Mouse (Mus musculus): ENCODE measurements at regions not wholly inside any gene's neighbourhood (a gene's known extent, or its start where the extent isn't known, plus 50 kb on each side); places are given as distances from the start of the nearest gene placed in this dataset.

DNA sequence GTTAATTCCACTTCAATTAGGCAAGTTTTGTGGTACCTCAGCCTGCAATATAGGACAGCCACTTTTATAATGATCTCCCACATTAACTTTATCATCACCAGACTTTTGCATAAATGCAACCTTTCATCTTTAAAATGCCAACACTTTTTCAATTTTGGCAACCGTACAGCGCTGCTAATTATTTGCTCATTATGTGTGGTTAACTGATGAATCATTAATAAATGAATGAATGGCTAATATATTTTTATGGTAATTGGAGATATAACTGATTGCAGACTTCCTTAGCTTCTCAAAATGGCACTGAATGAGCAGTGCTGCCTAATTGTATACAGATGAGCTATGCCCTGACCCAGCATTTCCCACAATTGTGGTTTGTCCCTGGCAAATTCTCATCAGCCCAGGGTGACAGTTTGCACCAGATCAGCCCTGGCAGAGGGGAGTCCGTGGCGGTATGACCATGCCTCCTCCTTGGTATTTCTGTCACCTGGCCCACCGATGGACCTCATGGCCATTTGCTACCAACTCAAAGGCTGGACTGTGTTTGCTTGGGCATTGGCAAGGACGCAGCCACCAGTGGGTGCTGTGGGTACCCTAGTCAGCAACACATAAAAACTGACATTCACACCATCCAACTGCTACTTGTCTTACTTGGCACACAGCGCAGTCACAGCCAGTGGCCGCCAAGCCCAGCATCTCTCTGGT lies 173.7 kb upstream of the Lmo4 start:
- no peak overlapping the region for H3K27ac ChIP-seq (ENCODE audit: low read depth, low read length)

DNA sequence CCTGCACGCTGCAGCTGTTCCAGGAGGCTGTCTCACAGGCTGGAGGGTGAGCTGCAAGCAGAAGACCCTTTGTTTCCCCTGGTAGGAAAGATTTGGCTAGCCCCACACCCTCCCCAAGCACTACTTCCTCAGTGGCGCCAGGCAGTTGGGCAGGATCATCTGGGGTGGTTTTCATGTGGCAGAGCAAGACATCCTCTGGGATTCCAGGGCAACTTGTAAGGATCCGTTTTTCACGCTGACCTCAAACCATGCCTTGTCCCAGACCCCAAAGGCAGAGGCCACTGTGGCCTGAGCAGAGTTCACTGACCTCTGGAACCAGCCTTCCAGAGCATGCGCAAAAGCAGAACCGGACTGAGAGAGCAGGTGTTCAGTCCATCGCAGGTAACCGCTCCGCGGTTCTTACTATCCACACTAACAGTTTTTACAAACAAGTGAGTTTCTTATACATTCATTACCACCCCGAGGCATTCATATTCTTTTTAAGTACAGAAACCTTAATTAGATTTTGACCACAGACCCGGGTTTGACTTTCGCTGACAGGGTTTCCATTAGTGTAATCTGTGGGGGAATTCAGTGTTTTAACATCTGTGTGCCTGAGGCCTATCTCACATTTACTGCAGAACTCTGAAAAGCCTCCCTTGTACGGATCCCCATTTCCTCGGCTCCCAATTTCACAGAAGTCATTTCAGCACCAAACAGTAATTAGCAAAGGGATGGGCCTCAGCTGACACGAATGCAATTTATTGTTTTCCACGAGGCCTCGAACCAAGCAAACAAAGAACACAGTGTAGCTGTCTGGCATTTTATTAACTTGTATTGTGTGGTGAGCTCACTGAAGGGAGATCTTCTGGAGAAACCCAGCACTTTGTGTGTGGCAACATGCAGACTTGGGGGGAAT lies 172.9 kb upstream of the Lmo4 start:
- Histone ChIP-seq H3K4me3 (ENCODE audit: low read length) (no peak overlapping the region), H3K27me3 (ENCODE audit: control insufficient read depth, insufficient read depth, low read length) (no peaks in the 10 kb centered on the region), H3K36me3 (ENCODE audit: control insufficient read depth, insufficient read depth, low read length) (no peaks in the 10 kb centered on the region), H3K9me3 (ENCODE audit: control insufficient read depth, low read length) (no peaks in the 10 kb centered on the region), H3K9ac (ENCODE audit: low read depth, low read length) (no peak overlapping the region), H3K4me2 (replicated peaks; ENCODE audit: low read depth, low read length) (no peak overlapping the region), H3K4me1 (ENCODE audit: control insufficient read depth, insufficient read depth, low read length) (no peaks in the 10 kb centered on the region), H3K27ac (ENCODE audit: low read depth, low read length) (no peak overlapping the region)
- 47% methylated on average over 18 of the region's 18 CpGs for WGBS
- ATAC-seq (ENCODE audit: low FRiP score, low TSS enrichment), result no peak

More for the DNA sequence above, 173.7 kb upstream of the Lmo4 start:
- Histone ChIP-seq H3K9me3 (ENCODE audit: control insufficient read depth, low read length) (no peaks in the 10 kb centered on the region), H3K4me2 (replicated peaks; ENCODE audit: low read depth, low read length) (no peak overlapping the region), H3K4me1 (ENCODE audit: control insufficient read depth, insufficient read depth, low read length) (no peaks in the 10 kb centered on the region), H3K27me3 (ENCODE audit: control insufficient read depth, insufficient read depth, low read length) (no peaks in the 10 kb centered on the region), H3K4me3 (ENCODE audit: low read length) (no peak overlapping the region), H3K9ac (ENCODE audit: low read depth, low read length) (no peak overlapping the region), H3K36me3 (ENCODE audit: control insufficient read depth, insufficient read depth, low read length) (no peaks in the 10 kb centered on the region)
- ATAC-seq (ENCODE audit: low FRiP score, low TSS enrichment), result no peak
- 88% methylated on average over 8 of the region's 8 CpGs for WGBS

DNA sequence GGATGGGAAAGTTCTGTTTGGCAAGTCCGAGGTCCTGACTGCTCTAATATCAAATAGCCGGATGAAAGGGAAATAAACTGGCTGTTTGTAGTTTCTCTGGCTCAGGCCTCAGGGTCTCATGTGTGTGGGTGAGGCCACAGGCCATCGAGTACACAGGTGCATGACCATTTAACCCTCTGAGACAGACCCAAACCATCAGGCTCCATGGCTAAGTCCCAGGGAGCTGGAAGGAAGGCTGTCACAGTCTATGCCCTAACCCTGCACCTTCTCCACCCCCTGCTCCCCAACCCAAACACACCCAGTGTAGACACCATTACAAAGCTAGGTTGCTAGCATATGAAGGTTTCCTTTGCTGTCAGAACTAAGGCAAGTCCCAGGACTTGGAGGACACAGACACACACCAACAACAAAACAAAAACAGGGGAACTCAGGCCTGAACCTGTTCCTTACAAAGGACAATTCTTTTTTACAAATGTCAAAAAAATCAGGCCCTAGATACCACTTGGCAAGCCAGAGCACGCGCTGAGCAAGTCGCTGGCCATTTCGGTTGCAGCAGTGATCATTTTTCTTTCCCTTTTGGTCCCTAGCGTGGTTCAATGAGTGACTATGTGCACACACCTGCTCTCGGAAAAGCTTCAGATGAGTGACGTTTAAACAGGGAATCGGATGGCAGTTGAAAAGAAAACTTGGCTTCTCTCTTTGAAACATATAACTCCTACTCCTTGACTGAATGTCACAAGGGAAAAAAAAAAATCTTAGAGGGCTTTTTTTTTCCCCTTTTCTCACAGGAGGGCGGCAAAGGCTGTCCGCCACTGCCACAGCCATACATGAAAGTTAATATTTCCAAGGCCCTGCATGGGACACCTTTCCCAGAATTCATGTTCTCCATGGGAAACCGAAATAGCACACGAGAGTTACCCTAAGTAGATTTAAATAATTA lies 171.7 kb upstream of the Lmo4 start:
- no peaks in the 10 kb centered on the region for H3K27me3 ChIP-seq (ENCODE audit: control insufficient read depth, insufficient read depth, low read length)
- H3K9me3 ChIP-seq (ENCODE audit: control insufficient read depth, low read length), result no peaks in the 10 kb centered on the region
- H3K4me3 ChIP-seq (ENCODE audit: low read length), result no peak overlapping the region
- no peaks in the 10 kb centered on the region for H3K4me1 ChIP-seq (ENCODE audit: control insufficient read depth, insufficient read depth, low read length)
- no peak for ATAC-seq (ENCODE audit: low FRiP score, low TSS enrichment)
- no peak overlapping the region for H3K27ac ChIP-seq (ENCODE audit: low read depth, low read length)
- WGBS, result 63% methylated on average over 15 of the region's 15 CpGs
- no peak overlapping the region for H3K4me2 ChIP-seq (replicated peaks; ENCODE audit: low read depth, low read length)
- no peak overlapping the region for H3K9ac ChIP-seq (ENCODE audit: low read depth, low read length)
- H3K36me3 ChIP-seq (ENCODE audit: control insufficient read depth, insufficient read depth, low read length), result no peaks in the 10 kb centered on the region

DNA sequence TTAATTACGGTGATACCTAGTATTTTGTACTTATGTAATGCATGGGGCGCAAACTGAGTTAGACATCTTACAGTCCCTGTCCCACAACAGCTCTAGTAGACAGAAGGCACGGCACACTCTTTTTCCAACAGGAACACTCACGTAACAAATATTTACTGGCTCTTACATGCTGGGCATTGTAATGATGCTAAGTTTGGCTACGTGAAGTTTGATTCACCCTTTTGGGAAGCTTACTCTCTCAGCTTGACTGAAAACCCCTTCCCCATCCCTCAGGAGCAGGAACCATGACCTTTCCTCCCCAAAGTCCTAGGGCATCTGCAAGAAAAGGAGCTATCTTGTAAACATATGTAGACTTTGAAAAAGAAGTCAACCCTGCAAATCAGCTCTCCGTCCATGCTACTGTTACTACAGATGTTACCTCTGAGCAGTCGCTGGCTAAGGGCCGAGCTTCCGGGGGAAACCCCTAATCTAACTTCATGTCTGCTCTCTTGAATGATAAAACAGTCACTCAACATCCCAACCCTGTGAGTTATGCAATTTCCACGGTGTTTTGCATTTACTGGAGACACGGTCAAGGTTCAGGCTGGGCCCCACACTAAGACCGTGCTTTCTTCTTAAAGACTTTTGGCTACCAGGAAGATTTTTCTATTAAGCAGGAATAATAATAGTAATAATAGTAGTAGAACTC lies 170.8 kb upstream of the Lmo4 start:
- ATAC-seq (ENCODE audit: low FRiP score, low TSS enrichment), result no peak
- Histone ChIP-seq H3K4me1 (ENCODE audit: control insufficient read depth, insufficient read depth, low read length) (no peaks in the 10 kb centered on the region), H3K9ac (ENCODE audit: low read depth, low read length) (no peak overlapping the region), H3K4me3 (ENCODE audit: low read length) (no peak overlapping the region), H3K9me3 (ENCODE audit: control insufficient read depth, low read length) (no peaks in the 10 kb centered on the region), H3K27ac (ENCODE audit: low read depth, low read length) (no peak overlapping the region), H3K27me3 (ENCODE audit: control insufficient read depth, insufficient read depth, low read length) (no peaks in the 10 kb centered on the region), H3K4me2 (replicated peaks; ENCODE audit: low read depth, low read length) (no peak overlapping the region), H3K36me3 (ENCODE audit: control insufficient read depth, insufficient read depth, low read length) (no peaks in the 10 kb centered on the region)
- 70% methylated on average over 12 of the region's 12 CpGs for WGBS

DNA sequence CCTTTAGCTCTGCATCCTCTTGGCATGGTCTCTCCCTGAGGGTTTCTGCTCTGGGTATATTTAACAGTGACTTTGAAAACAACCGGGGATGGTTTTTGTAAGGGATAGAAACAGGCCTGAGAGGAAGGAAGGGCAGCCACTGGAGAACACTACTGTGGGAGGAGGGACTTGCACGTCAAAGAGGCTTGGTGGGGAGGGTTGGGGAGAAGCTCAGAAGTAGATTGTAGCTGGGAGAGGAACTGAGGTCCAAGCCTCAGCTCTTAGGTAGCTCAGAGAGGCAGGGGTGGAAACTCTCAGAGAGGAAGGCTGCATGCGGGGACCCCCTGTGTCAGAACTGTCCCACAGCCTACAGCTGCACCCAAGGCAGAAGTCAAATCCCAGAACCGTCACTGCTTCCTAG lies 163.3 kb upstream of the Lmo4 start:
- ATAC-seq (ENCODE audit: low FRiP score, low TSS enrichment), result no peak
- no peaks in the 10 kb centered on the region for H3K36me3 ChIP-seq (ENCODE audit: control insufficient read depth, insufficient read depth, low read length)
- H3K27ac ChIP-seq (ENCODE audit: low read depth, low read length), result no peak overlapping the region
- H3K9ac ChIP-seq (ENCODE audit: low read depth, low read length), result no peak overlapping the region
- no peaks in the 10 kb centered on the region for H3K4me1 ChIP-seq (ENCODE audit: control insufficient read depth, insufficient read depth, low read length)
- WGBS, result 57% methylated on average over 4 of the region's 4 CpGs
- no peak overlapping the region for H3K4me3 ChIP-seq (ENCODE audit: low read length)
- H3K27me3 ChIP-seq (ENCODE audit: control insufficient read depth, insufficient read depth, low read length), result no peaks in the 10 kb centered on the region
- no peaks in the 10 kb centered on the region for H3K9me3 ChIP-seq (ENCODE audit: control insufficient read depth, low read length)
- H3K4me2 ChIP-seq (replicated peaks; ENCODE audit: low read depth, low read length), result no peak overlapping the region

DNA sequence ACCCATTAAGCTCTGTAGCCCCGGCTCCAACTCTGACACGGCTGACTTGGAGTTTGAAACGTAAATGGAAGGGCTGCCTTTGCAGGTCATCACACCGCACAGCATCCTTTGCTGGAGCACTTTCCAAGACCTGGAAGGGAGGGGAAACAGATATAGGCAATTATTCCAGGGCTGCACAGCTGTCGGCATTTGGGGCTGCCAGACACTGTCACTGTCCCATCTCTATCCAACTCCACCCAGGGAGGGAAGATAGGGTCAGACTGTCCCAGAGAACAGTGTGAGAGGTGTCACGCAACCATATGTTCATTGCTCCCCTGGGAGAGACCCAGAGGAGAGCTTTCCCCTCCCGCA lies 162.7 kb upstream of the Lmo4 start:
- Histone ChIP-seq H3K36me3 (ENCODE audit: control insufficient read depth, insufficient read depth, low read length) (no peaks in the 10 kb centered on the region), H3K9me3 (ENCODE audit: control insufficient read depth, low read length) (no peaks in the 10 kb centered on the region), H3K27me3 (ENCODE audit: control insufficient read depth, insufficient read depth, low read length) (no peaks in the 10 kb centered on the region), H3K4me1 (ENCODE audit: control insufficient read depth, insufficient read depth, low read length) (no peaks in the 10 kb centered on the region), H3K27ac (ENCODE audit: low read depth, low read length) (no peak overlapping the region), H3K4me3 (ENCODE audit: low read length) (no peak overlapping the region), H3K9ac (ENCODE audit: low read depth, low read length) (no peak overlapping the region), H3K4me2 (replicated peaks; ENCODE audit: low read depth, low read length) (peak overlapping the region; percentile 29)
- ATAC-seq (ENCODE audit: low FRiP score, low TSS enrichment), result 0 out of 2 replicates have a peak, but pooled peaks have one; percentile 3
- WGBS, result 16% methylated on average over 7 of the region's 7 CpGs

DNA sequence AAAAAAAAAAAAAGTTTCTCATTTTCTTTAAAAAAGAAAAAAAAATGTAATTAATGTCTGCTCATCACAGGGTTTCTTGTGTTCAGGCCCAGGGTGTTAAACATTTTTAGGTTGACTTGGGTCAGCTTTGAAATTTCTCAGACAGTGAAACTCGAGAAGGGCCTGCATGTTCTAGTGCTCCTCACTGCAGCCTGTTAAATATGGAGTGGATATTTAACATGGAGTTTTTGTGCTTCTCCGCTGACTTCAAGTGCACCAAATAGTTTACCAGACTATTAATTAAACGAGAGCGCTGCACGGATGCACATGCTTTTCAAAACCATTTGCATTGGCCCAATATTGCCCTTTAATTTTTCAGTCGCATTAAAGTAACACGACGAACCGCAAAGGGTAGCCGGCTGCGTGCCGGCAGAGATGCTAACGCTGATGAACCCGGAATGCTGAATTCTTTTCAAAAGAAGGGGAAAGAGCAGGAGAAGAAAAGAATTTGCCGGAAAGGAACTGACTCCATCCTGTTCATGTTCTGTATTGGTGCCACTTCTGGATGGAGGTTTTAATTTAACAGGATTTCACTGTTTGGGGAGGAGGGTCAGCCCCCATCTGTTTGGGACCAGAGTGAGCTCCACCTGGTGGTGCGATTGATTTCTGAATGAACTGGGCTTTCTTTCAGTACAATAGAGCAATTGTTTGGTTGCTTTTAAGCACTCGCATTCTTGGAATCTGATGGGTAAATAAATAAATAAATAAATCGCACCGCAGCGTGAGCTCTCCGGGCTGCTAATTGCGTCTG lies 162.2 kb upstream of the Lmo4 start:
- no peak overlapping the region for H3K4me3 ChIP-seq (ENCODE audit: low read length)
- no peaks in the 10 kb centered on the region for H3K27me3 ChIP-seq (ENCODE audit: control insufficient read depth, insufficient read depth, low read length)
- H3K4me2 ChIP-seq (replicated peaks; ENCODE audit: low read depth, low read length), result peak overlapping the region; percentile 29
- no peak overlapping the region for H3K9ac ChIP-seq (ENCODE audit: low read depth, low read length)
- peak; percentile 18; the same call in 1 of the 2 replicates for ATAC-seq (ENCODE audit: low FRiP score, low TSS enrichment)
- no peaks in the 10 kb centered on the region for H3K4me1 ChIP-seq (ENCODE audit: control insufficient read depth, insufficient read depth, low read length)
- no peak overlapping the region for H3K27ac ChIP-seq (ENCODE audit: low read depth, low read length)
- no peaks in the 10 kb centered on the region for H3K9me3 ChIP-seq (ENCODE audit: control insufficient read depth, low read length)
- H3K36me3 ChIP-seq (ENCODE audit: control insufficient read depth, insufficient read depth, low read length), result no peaks in the 10 kb centered on the region
- 33% methylated on average over 22 of the region's 22 CpGs for WGBS

DNA sequence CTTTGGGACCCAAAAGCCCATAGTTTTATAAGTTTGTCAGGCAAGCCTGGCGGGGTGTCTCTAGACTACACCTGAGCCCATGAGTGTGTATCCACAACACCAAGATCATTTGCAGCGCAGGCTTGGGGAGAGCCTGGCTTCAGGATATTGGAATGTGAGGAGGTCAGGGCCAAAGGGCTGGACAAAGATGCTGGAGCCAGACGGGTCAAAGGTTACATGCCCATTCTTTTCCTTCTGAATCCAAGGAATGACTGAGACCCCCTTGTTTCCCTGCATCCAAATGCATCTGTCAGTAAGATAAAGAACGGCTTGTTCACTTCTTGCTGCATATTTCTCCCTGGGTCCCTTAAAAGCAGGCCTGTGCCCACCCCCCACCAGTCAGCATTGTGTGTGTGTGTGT lies 160.9 kb upstream of the Lmo4 start:
- 0 out of 2 replicates have a peak, but pooled peaks have one; percentile 47 for ATAC-seq (ENCODE audit: low FRiP score, low TSS enrichment)
- 83% methylated on average over 4 of the region's 4 CpGs for WGBS
- Histone ChIP-seq H3K4me1 (ENCODE audit: control insufficient read depth, insufficient read depth, low read length) (no peaks in the 10 kb centered on the region), H3K9me3 (ENCODE audit: control insufficient read depth, low read length) (no peaks in the 10 kb centered on the region), H3K36me3 (ENCODE audit: control insufficient read depth, insufficient read depth, low read length) (no peaks in the 10 kb centered on the region), H3K27ac (ENCODE audit: low read depth, low read length) (no peak overlapping the region), H3K4me3 (ENCODE audit: low read length) (no peak overlapping the region), H3K9ac (ENCODE audit: low read depth, low read length) (no peak overlapping the region), H3K27me3 (ENCODE audit: control insufficient read depth, insufficient read depth, low read length) (no peaks in the 10 kb centered on the region), H3K4me2 (replicated peaks; ENCODE audit: low read depth, low read length) (no peak overlapping the region)

All from kidney, embryonic 14.5 days (tissue).